Mouse (Mus musculus) limb, embryonic 14.5 days (tissue): Measurements from ENCODE around the gene Cd27. TPM values are rescaled to one million over a fixed set of nuclear protein-coding genes. Genes with fewer than 3 reads are reported as not detected.
"Not testable (repeated sequence)": the region's sequence is repeated elsewhere in the genome, so short reads cannot be mapped to it uniquely, and the experiment has no call there.

ENCODE experiments used
- ATAC-seq: fragments of 200-750 bp; cut with Nextera tagmentation; 2 replicates; pipeline ENCODE4 v1.8.0; 2017; ENCODE audit warnings: low read depth, moderate number of reproducible peaks, moderate TSS enrichment; ENCODE audit not compliant: low FRiP score
- DNase-seq: peaks from one replicate; pipeline ENCODE4 v3.0.0-alpha.2; 2015; ENCODE audit warnings: low spot score
- H3K27ac ChIP-seq: fragments of 300-500 bp; sonication (generic); replicated peaks from 2 replicates; pipeline ENCODE4 v1.5.1; 2014; ENCODE audit warnings: low read depth, mild to moderate bottlenecking, low read length, moderate library complexity, mixed read lengths
- H3K27me3 ChIP-seq: fragments of 300-500 bp; sonication (generic); 2 replicates; pipeline ENCODE4 v1.6.1; 2014; ENCODE audit warnings: low read length, mixed read lengths; ENCODE audit not compliant: control insufficient read depth, insufficient read depth
- H3K36me3 ChIP-seq: fragments of 300-500 bp; sonication (generic); 2 replicates; pipeline ENCODE4 v1.6.1; 2014; ENCODE audit warnings: mild to moderate bottlenecking, low read length, moderate library complexity, mixed read lengths; ENCODE audit not compliant: control insufficient read depth, insufficient read depth
- H3K4me1 ChIP-seq: fragments of 300-500 bp; sonication (generic); 2 replicates; pipeline ENCODE4 v1.6.1; 2014; ENCODE audit warnings: antibody characterized with exemption, low read length, mixed read lengths; ENCODE audit not compliant: control insufficient read depth, insufficient read depth
- H3K4me2 ChIP-seq: fragments of 300-500 bp; sonication (generic); replicated peaks from 2 replicates; pipeline ENCODE4 v1.6.1; 2014; ENCODE audit warnings: low read depth, mild to moderate bottlenecking, low read length, moderate library complexity; ENCODE audit not compliant: severe bottlenecking
- H3K4me3 ChIP-seq: fragments of 300-500 bp; sonication (generic); replicated peaks from 2 replicates; pipeline ENCODE4 v1.5.1; 2014; ENCODE audit warnings: low read length
- H3K9ac ChIP-seq: fragments of 300-500 bp; sonication (generic); 2 replicates; pipeline ENCODE4 v1.6.1; 2014; ENCODE audit warnings: mild to moderate bottlenecking, low read depth, low read length, moderate library complexity; ENCODE audit not compliant: severe bottlenecking
- H3K9me3 ChIP-seq: fragments of 300-500 bp; sonication (generic); 2 replicates; pipeline ENCODE4 v1.6.1; 2016; ENCODE audit warnings: low read length; ENCODE audit not compliant: control insufficient read depth
- POLR2A ChIP-seq: fragments of 200-500 bp; IDR thresholded peaks from 2 replicates; pipeline ENCODE4 v1.8.0; 2012; ENCODE audit warnings: inconsistent platforms, mild to moderate bottlenecking, moderate library complexity, borderline replicate concordance; ENCODE audit not compliant: insufficient read depth, insufficient read length; ENCODE audit errors: extremely low read depth
- WGBS: fragments of 180-500 bp; shearing (Covaris S2); extraction: QIAGEN DNeasy Blood & Tissue Kit; methylation state at CpG from one replicate; pipeline ENCODE4 v1.1.7; 2014; 5-methylcytosine and 5-hydroxymethylcytosine counted together
- polyA plus RNA-seq, 2 experiments: library from polyadenylated mRNA; depleted of rRNA in 1 of 2; stranded (reverse) in 1 of 2; unstranded in 1 of 2; fragments of >200 nt; fragmentation: Nextera tagmentation in 1 of 2; extraction: Ambion mirVana in 1 of 2; gene quantifications; 2 replicates each; pipeline versions ENCODE4 v1.2.1 to v1.2.3; 2012 to 2014

Cd27 gene
- 0.22 and 0.50 TPM in 2 replicates for polyA plus RNA-seq (2012; rRNA removed)
- 1.3 and 1.5 TPM in 2 replicates for polyA plus RNA-seq (2014; fragmentation: Nextera tagmentation; extraction: Ambion mirVana)

DNA sequence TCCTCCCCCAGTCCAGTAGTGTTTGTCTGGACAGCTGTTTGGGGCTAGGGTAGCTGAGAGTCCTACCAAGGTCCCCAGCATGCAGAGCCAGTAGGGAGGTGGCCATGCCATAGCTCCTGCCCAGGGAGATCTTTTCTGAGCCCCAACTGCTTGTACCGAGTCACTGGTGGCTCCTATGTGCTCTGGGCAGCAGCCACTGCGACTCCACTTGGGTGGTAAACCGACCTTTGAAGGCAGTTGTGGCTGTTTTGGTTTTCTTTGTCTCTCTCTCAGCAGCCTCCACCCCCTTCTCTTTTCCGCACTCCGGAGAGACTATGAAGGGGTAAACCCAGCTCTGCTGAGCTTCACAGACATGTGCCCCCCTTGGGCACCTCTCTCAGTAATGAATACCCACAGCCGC lies at the start of gene Cd27:
Gene Cd27 (minus strand): TSS at position 229 of the 400 bp plus-strand sequence.
- H3K4me3 ChIP-seq = no peak within 1 kb of the TSS
- H3K4me2 ChIP-seq = no peak within 1 kb of the TSS
- ATAC-seq (no peak), DNase-seq (no peak)
- H3K27ac ChIP-seq = no peak within 1 kb of the TSS
- no peaks in the 10 kb centered on the region for H3K27me3 ChIP-seq
- peaks cover 3% of the 10 kb centered on the region for H3K4me1 ChIP-seq
- H3K9me3 ChIP-seq = no peaks in the 10 kb centered on the region
- 49% methylated on average over 6 of the region's 6 CpGs for WGBS
- no peak for TF ChIP-seq POLR2A
- H3K9ac ChIP-seq = no peak within 1 kb of the TSS
- H3K36me3 ChIP-seq = no peaks in the 10 kb centered on the region

DNA sequence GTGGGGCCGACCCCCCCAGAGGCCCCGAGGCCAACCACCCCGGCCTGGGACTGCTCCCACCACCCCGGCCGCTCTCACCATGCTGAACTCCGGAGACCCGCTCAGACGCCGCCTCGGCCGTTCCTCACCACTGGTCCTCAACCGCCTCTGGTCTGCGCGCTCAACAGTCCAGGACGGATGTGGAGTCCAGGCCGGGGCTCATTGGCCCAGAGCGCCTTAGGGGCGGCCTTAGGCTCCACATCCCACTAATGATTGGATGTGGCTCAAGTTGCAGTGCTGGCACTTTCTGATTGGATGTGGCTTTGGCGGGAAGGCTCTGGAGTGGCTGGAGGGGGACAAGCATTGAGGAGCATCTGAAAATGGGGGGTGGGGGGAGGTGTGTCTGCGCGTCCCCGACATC lies 49.1 kb upstream of the Cd27 start, which contains the start of gene Tuba3a:
Gene Tuba3a (minus strand): TSS at position 153 of the 400 bp plus-strand sequence.
- Histone ChIP-seq H3K9me3 (no peaks in the 10 kb centered on the region), H3K4me2 (no peak within 1 kb of the TSS), H3K4me3 (no peak within 1 kb of the TSS), H3K27ac (no peak within 1 kb of the TSS), H3K4me1 (peaks cover 8% of the 10 kb centered on the region; the same call in 1 of the 2 replicates), H3K27me3 (no peaks in the 10 kb centered on the region), H3K9ac (no peak within 1 kb of the TSS), H3K36me3 (no peaks in the 10 kb centered on the region)
- TF ChIP-seq POLR2A = no peak
- DNase-seq (no peak), ATAC-seq (no peak)
- 93% methylated on average over 21 of the region's 22 CpGs for WGBS

- H3K4me1 ChIP-seq = peaks cover 8% of the 10 kb centered on the region; the same call in 1 of the 2 replicates
- no peaks in the 10 kb centered on the region for H3K36me3 ChIP-seq
- no peak for ATAC-seq
- H3K27me3 ChIP-seq = no peaks in the 10 kb centered on the region
- 91% methylated on average over 7 of the region's 7 CpGs for WGBS
- H3K4me3 ChIP-seq = no peak overlapping the region
- no peak overlapping the region for H3K9ac ChIP-seq
- no peaks in the 10 kb centered on the region for H3K9me3 ChIP-seq
- TF ChIP-seq POLR2A = no peak
- no peak for DNase-seq
- H3K4me2 ChIP-seq = no peak overlapping the region
- no peak overlapping the region for H3K27ac ChIP-seq
Measured at GRCm38 (mm10) chr6:125284751-125285150, 47.9 kb upstream of the Cd27 start.

- no peak for TF ChIP-seq POLR2A
- Histone ChIP-seq H3K4me2 (no peak overlapping the region), H3K27ac (no peak overlapping the region), H3K9me3 (no peaks in the 10 kb centered on the region), H3K36me3 (no peaks in the 10 kb centered on the region), H3K27me3 (no peaks in the 10 kb centered on the region), H3K4me3 (no peak overlapping the region), H3K4me1 (peaks cover 8% of the 10 kb centered on the region; the same call in 1 of the 2 replicates), H3K9ac (no peak overlapping the region)
- ATAC-seq = no peak
- 36% methylated on average over 8 of the region's 8 CpGs for WGBS
- no peak for DNase-seq
Measured at GRCm38 (mm10) chr6:125284250-125284649, 47.4 kb upstream of the Cd27 start.

- not testable (repeated sequence) for ATAC-seq, H3K4me2 ChIP-seq, H3K36me3 ChIP-seq, H3K27ac ChIP-seq, DNase-seq, H3K4me1 ChIP-seq, H3K9ac ChIP-seq, H3K27me3 ChIP-seq, H3K4me3 ChIP-seq, H3K9me3 ChIP-seq
- 87% methylated on average over 13 of the region's 13 CpGs for WGBS
Measured at GRCm38 (mm10) chr6:125282721-125283120, 45.9 kb upstream of the Cd27 start.

DNA sequence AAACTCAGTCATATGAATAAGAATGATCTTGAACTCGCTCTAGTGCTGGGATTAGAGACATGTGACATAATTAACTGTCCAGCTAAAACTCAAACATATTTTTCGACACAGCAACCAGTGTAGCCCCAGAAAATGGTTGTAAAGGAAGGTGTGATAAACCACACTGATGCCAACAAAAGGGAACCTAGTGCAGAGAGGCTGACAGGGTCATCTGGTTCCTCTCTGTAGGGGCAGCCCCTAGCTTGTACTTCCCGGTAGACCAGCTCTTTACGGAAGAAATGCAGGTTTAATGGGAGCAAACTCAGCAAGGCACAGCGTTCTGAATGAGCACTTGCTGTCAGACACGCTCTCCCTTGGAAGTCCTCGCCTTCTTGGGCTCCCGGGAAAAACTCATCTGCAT lies 42.9 kb upstream of the Cd27 start:
- H3K27ac ChIP-seq = no peak overlapping the region
- TF ChIP-seq POLR2A = no peak
- no peak overlapping the region for H3K9ac ChIP-seq
- no peaks in the 10 kb centered on the region for H3K27me3 ChIP-seq
- 52% methylated on average over 8 of the region's 8 CpGs for WGBS
- no peak for DNase-seq
- H3K4me3 ChIP-seq = no peak overlapping the region
- no peaks in the 10 kb centered on the region for H3K36me3 ChIP-seq
- H3K4me1 ChIP-seq = no peaks in the 10 kb centered on the region
- no peak overlapping the region for H3K4me2 ChIP-seq
- H3K9me3 ChIP-seq = no peaks in the 10 kb centered on the region
- ATAC-seq = no peak
